Mouse (Mus musculus): ENCODE measurements around the gene Arhgef17.
A peak's percentile ranks its signal among the peaks of the same experiment; 100 is the strongest.

The Arhgef17 gene

DNA sequence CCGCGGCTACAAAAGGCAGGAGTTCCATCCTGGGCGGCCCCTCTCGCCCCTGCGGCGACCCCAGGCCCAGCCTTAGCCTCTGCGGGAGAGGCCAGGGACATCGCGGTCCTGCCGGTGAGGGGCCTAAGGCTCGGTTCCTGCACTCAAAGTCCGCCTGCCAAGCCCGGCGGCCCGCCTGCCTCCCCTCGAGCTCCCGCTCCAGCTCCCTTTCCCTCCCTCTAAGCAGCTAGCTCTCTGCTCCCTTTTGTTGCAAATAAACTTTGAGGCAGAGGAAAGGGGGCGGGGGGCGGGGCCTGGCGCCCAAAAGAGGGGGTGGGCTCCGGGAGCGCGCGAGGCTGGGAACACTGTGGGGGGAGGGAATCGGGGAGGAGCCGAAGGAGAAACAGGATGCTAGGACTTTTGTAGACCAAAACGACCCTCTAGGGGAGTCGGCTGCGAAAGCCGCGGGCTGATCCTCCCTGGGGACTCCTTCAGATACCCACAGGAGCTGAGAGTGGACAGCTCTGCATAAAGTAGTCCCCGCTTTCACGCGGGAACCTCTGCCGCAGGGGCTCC is at the start of gene Arhgef17:
TSS of gene Arhgef17 (minus strand) at position 182 of the 555 bp plus-strand sequence.
- DNase-seq (ENCODE audit: low spot score) = peak; percentile 70

DNA sequence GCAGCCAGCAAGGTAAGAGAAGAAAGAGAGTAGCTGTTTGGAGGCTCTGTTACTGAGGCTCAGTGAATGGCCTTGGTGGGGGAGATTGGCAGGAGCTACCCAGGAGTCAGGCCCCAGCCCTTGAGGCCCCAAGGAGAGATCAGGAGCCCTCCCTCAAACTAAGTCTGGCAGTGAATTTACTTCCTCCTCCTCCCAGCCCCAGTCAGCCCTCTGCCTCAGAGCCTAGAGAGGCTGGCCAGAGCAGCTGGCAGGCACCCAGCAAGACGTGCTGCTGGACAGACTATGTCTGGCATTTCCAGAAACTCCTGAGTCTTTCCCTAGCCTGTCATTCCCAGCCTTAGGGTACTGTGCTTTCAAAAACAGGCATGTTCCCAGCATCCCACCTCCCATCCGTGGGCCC is 47.3 kb upstream of the Arhgef17 start:
- peak; percentile 73 for DNase-seq (ENCODE audit: low spot score)

DNA sequence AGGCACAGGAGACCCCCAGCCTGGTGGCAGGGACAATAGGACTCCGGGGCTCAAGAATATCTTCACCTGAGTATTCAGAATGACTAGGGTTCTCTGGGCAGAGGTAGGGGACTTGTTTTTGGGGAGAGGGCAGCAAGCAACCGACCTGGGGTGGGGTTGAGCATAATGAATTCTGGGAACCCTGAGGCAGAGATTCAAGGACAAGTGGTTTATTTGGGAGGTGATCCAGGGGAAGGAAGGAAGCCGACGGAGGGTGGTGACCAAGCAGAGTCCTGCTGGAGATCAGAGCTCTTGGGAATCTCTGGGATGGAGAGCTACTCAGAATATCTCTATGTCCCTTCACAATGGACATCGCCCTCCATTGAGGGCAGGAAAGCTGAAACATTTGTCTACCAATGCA is 46.3 kb upstream of the Arhgef17 start:
- no peak for DNase-seq (ENCODE audit: low spot score)

DNA sequence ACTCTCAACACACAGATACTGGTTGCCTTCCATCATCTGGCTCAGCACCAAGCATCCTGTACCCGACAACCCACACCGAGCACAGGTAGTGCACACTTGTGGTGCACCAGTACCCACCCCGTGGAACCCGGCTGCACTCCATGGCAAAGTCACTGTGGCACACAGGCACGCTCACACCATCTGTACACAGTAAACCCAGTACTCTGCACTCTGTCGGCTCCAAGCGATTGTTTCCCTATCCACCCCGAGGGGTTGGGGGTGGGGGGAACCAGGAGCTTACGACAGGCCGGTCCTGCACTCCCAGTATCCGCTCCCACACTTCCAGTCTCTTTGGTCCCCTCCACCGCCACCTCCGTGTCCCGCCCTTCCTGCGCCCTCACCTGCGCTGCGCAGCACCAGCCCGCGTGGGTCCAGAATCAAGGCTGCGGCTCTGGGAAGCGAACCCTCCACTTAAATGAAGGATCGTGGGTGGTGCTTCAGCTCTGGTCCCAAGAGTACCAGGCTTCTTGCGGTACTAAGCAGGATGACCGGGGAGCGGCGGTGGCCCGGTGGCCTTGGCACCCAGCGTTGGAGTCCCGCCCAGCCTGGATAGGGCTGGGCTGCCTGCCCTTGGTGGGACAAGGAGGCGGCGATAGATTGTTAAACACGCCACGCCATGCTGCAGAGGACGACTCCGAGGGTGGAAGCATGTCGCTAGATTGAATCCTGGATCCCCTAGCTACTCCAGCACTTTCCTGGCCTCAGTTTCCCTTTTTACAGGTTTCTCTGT is 42.4 kb upstream of the Arhgef17 start, which contains the start of gene P2ry6:
TSS of gene P2ry6 (minus strand) at position 515 of the 769 bp plus-strand sequence.
- DNase-seq (ENCODE audit: low spot score) = no peak

DNA sequence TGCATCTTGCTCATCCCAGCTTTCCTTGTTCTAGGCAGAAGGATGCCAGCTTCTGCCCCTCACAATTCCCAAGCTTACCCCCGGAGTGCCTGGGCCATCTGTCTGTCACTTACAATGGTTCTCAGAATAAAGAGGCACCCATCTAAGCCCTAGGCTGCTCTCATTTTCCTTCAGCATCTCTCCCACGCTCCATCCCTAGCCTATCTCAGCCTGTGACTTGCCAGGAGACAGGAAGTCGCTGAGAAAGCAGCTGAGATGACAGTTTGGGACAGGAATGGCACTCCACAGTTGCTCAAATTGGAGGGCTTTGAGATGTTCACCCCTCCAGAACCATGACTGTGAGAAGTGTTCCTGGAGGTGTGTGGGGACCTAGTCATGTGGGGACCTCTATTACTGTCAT is 41.0 kb upstream of the Arhgef17 start:
- DNase-seq (ENCODE audit: low spot score) = no peak

DNA sequence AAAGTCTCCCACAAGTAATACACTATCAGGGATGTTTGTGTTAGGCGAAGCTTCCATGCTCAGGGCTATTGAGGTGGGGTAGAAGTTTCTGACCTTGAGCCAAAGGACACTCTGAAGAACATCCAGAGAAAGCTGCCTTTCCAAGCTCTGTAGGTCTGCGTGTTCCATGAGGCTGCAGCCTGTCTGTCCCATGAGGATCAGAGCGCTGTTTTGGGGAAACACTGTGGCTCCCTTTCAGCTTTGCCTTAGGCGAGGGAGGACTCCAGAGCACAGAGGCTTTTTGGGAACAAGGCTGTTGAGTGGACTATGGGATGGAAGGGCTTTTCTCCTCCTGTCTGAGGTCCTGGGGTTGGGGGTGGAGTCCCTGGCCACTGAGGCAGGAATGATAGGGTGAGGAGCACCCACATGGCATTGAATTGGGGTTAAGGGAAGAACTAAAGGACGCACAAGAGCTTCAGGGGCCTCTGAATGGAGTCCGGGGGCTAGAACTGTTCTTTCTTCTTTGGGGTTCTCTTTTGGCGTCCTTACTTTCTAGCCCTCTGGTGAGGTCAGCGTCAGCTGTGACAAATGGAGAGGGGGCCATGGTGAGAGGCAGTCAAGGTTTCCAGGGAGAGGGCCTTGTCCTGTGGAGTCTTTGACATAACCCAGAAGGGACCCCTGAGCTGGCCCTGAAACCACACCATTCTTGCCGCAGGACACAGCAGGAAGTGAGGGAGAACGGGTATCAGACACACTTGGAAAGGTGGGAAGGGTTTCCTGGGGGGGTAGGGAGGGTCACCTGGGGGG is 37.2 kb upstream of the Arhgef17 start:
- no peak for DNase-seq (ENCODE audit: low spot score)

DNA sequence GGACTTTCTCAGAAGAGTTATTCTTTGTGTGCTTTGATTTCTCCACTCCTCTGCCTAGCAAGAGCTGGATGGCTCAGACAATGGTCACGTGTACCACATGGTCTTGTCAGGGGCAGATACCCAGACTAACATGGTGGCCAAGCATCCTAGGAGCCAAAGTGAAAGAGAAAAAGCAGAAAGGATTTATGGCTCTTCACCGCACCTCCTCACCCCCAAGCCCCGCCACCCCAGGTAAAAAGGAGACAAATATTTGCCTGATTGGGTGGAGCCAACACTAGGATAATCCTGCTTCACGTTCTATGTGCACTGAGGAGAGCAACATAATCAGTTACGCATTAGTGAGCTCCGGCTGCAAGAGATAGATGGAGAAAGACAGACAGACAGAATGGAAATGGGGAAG is 36.5 kb upstream of the Arhgef17 start:
- DNase-seq (ENCODE audit: low spot score) = no peak

DNA sequence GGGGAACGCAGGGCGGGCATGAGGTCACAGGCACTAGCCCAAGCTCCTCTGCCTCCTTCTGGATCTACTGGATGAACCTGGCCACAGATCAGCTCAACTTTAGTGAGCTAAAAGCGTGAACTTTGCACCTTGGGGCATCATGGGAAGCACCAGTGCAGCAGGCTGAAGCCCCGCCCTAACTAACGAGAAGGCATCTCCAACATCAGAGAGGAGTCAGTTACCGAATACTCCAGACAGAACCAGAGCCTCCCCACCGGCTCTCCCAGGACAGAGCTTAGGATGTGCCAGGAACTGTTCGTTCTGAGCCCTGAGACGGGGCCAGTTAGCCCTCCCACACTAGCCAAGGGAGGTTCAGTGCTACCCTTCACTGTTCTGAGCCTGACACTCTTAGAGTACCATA is 35.9 kb upstream of the Arhgef17 start:
- DNase-seq (ENCODE audit: low spot score) = no peak

DNA sequence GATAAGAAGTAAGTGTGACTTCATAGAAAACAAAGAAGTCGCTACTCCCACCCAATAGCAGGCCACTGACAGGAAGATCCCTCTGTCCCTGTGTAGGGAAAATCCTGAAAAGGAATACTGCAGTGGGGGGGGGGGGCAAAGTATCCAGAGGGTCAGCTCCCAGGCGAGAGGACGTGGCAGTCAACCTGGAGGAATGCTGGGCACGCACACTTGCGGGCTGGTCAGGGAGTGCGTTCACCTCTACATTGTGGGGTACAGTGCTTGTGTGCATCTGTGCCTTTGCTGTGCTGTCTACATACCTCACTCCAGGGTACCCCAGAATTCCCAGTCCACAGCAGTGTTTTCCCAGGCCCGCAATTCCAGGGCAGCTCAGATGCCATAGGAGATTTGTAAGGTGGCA is 34.1 kb upstream of the Arhgef17 start:
- DNase-seq (ENCODE audit: low spot score) = no peak

DNA sequence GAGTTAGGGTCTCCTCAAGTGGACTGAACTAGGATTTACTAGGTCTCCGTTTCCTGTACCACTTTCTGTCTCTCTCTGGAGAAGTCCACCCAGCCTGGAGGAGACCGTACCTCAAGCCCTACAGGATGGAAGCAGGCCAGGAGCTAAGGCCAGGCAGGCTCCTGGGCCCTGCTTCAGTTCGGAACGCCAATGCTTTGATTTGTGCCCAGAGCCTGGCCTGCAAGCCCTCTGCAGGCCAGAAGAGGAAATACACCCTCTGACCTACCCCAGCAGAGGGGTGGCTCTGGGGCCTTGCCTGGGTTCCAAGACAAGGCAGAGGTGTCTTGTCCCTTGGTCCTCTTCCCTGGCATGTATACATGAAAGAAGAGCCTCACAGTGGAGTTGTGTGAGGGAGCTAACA is 33.2 kb upstream of the Arhgef17 start:
- DNase-seq (ENCODE audit: low spot score) = no peak

DNA sequence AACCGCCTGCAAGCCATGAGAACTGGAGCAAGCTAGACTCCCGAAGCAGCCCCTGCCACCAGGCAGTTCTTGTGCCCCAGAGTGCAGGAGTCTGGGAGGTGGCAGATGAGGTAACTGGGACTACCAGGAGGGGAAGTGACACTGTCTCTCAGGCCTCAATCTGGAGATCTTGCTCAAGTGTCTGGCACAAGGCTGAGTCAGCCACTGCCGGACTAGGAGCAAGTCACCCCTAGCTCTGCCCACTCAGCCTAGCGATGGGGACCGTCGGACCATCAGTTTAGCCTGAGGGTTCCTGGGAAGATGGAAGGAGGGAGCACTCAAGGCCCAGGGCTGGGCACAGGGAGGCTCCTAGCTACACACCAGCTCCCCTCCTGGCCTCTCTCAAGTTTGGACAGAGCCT is 32.3 kb upstream of the Arhgef17 start:
- DNase-seq (ENCODE audit: low spot score) = no peak

DNA sequence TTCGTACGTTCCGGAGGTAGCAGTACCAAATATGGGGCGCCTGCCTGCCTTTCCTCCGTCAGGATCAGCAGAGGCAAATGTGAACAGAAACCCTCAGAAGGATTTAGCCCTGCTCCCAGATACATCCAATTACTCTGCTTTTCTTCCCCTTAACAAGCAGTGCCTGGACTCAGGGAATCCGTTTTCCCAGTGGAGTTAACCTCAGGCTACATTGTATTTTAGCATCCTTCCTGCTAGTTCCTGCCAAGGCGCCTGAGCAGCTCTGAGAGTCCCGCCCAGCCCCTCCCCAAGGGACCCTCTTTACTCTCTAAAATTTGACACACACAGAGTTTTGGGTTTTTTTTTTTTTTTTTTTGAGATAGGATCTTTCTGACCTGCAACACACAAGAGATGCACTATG is 31.5 kb upstream of the Arhgef17 start:
- no peak for DNase-seq (ENCODE audit: low spot score)

DNA sequence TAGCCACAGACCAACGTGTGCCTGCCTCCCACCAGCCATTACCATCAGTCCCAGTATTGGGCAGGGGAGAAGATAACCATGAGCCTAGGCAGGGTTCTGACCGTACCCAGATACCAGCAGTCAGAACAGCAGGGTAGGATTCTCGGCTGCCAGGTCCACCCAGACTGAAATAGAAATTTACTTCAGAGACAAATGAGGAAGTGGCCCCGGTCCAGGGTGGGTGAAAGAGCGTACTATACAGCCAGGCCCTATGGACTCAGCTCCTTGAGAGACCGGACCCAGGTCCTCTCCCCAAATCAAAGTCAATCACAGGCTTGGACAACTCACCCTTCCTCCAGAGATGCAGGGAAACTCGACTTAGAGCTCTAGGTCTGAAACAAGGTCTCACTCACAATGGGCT is 29.2 kb upstream of the Arhgef17 start:
- no peak for DNase-seq (ENCODE audit: low spot score)

DNA sequence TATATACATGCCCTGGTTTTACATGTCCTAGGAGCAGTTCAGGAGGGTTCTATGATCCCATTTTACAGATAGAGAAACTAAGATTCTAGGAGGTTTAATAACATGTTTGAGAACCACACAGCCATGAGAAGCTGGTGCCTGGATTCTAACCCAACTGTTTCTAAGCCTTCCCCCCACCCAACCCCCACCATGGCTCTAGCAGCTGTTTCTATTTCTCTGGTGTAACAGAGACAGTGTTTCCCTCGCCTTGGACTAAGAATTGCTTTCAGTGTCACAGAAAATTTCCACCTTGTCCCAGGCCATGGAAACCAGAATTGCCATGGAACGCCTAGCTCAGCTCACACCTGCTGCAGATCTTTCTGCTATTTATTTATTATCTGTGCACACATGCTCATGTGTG is 28.6 kb upstream of the Arhgef17 start:
- DNase-seq (ENCODE audit: low spot score) = no peak

DNA sequence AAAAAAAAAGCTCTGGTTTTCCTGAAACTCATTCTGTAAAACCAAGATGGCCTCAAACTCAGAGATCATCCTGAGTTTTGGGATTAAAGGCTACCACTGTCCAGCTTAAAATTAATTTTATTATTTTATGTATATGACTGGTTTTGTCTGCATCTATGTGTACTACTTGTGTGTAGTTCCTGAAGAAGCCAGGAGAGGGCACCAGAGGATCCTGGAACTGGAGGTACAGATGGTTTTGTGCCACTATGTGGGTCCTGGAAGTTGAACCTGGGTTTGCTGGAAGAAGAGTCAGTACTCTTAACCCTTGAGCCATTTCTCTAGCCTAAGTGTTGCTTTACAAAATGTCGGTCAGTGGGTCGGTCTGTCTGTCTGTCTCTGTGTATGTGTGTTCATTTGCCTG is 26.5 kb upstream of the Arhgef17 start:
- DNase-seq (ENCODE audit: low spot score) = no peak

DNA sequence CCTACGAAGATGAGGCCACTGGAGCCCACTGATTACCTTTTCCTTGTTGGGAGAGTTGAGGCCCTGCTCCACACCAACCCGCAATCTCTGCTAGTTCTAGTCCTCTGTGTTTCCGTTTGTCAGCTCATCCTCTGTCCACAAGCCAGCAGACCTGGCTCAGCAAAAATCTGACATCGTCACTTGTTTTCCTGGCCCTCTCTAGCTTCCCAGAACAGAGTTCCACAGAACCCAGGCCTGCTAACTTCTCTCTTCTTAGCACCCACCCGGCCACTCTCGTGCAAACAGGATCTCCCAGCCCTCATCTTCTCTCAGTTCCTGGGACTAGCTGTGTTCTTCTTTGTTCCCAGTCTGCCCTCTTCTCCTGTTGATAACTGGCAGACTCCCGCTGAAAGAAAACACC is 20.8 kb upstream of the Arhgef17 start:
- no peak for DNase-seq (ENCODE audit: low spot score)

DNA sequence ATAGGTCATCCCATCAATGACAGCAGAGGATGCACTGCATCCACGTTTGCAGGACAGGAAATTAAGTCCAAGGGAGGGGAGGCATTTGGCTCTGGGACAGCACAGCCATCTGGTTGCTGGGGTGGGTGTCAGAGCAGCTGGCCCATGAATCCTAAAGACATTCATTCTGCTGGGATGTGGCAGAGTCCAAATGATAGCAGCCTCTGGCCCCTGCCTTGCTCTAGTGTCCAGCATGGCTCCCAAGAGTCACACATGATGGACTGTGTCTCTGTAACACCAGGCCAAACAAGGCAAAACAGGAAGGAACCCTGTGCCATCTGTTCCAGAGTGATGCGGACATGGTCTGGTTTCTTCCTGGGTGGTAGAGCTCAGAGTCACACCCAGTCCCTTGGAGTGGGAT is 20.0 kb upstream of the Arhgef17 start:
- no peak for DNase-seq (ENCODE audit: low spot score)

DNA sequence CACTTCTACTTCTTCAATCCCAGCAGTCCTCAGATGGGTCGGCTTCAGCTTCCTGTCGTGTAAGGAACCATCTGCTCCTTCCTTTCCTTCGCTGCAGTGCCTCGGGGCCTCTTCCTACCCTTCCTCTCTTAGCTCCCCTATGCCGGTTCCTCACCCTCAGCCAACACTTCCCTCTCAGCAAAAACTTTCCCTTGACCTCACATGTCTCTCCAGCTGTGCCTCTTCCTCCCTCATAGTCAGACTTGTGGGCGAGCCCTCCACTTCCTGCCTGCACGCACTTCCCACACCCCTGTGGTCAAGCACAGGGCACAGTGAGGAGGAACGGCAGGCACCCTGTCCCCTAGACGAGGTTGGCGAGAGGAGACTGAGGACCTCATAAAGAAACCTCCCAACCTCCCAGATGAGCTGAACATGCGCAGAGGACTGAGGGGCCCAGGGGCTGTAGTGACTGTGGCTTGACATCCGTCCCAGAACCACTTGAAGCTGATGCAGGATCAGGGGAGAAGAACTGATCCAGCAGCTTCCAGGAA is 18.6 kb upstream of the Arhgef17 start:
- no peak for DNase-seq (ENCODE audit: low spot score)

DNA sequence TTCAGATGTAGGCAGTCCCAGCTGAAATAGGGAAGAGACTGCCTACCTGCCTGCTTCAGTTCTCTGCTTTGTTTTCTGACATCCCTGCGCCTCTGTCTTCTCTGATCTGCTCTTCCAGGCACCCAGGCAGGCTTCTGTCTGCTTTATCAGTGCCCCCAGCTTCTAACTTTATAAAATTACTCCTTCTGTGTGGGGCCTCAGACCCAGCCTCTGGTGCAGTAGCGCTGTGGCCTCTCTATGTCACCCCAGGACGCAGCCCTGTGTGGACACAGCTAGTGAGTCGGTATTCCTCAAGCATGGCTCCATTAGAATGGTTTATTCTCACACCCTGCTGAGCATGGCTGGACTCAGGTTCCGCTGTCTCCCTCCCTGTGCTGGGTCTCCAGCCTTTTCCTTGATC is 18.1 kb upstream of the Arhgef17 start:
- DNase-seq (ENCODE audit: low spot score) = no peak

DNA sequence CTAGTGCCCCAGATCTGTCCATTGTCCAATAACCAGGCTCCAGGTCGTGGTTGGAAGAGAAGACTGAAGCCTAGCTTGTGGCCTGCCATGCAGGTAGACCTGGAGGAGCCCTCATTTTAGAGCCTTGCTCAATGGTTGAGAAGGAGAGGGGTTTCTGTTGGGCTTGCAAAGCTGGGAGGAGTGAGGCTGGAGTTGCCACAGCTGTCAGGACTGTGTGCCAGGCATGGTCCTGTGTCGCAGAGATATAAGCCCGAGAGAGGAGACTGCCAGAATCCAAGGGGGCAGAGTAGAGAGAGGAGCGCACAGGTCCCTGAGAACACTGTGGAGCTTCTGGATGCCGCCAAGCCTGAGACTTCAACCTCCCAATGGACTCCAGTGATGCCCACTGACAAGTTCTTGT is 12.8 kb upstream of the Arhgef17 start:
- DNase-seq (ENCODE audit: low spot score) = no peak

DNA sequence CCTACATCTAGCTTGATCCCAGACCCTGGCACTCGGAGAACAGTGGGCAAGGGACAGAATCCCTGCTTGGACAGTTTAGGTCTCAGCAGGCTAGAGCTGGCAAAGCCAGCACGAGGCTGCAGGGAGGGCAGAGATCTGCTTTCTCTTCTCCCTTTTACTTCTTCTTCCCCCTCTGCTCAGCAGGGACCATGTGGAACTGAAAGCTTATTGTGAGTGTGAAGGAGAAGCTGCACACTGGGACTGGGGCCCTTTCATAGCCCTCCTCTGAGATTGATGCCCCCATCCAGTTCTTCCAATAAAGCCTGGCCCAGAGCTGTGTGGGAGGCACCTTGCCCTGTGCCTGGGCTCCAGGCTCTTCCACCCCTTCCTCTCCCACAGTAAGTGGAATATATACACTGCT is 12.4 kb upstream of the Arhgef17 start:
- DNase-seq (ENCODE audit: low spot score) = no peak

DNA sequence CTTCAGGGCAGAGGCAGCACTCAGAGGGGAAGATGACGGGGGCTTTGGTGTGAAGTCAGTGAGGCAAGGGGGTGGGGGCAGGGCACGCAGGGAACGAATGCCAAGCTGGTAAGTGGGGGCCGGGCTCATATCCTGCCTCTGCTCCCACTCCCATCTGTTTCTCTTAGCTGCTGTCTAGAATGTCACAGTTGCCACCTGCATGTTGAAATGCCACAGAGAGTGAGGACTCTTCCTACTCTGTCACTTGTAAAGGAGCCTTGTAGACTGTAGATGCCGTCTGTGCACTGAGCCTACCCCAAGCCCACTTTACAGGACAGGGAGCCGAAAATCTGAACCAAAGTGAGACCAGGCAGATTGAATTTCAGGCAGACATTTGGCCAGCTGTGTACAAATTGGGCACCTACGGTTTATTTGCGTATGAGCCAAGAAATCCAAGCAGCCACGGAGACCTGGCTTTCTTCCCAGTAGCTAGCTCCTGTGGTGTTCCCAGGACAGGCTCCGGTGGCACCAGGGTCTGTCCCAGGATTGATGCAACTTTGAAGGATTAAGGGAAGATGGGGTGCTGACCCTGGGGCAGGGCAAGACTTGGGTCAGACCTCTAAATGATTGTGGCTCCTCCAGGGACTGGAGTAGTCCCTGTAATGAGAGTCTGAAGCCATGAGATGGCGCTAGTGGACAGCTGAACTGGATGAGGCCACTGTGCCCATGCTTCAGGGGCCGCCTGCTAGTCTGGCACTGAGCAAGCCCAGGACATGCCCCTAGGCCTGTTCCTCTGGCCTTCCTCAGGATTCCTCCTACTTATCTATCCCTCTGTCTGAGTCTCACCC is 11.1 kb upstream of the Arhgef17 start:
- DNase-seq (ENCODE audit: low spot score) = peak; percentile 61
